25 mouse cellular contexts compared by ENCODE assay signal in the genomic region with DNA sequence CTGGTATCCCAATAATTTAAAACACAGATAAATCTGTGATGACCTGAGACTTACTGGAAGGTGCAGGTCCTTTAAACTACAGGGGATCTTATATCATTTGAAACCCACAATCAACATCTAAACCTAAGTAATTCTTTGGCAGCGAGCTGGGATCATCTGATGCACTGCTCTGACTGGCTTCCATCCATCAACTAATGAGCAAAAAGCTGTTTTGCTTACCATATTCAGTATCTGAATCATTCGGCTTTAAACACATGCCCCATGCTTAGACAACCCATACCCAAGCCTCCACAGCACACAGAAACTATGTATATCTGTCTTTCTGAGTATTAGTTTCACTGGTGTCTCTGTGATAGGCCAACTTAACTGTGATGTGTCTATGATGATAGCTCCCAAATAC. TPM values are rescaled to one million over a fixed set of nuclear protein-coding genes. Genes with fewer than 3 reads are reported as not detected.
DNase-seq lines count a peak whose midpoint lies in the region; ATAC-seq and TF ChIP-seq lines count a peak whose summit lies in the region.
"Had no signal": no experiment of that assay in that cellular context is flagged by ENCODE, and none has a peak within 500 bp of the region (broad histone marks: within the 10 kb centered on the region; RNA-seq: fewer than 3 reads in every experiment).

No protein-coding gene starts in this region.

- H3K4me1 ChIP-seq in forebrain, embryonic 14.5 days (ENCODE audit: control insufficient read depth, insufficient read depth, low read length) = peaks cover 13% of the 10 kb centered on the region
- H3K4me1 ChIP-seq in forebrain, embryonic 13.5 days = peaks cover 17% of the 10 kb centered on the region; the same call in 1 of the 2 replicates

- H3K36me3 ChIP-seq in forebrain, embryonic 14.5 days (ENCODE audit: control insufficient read depth, insufficient read depth, low read length) = no peaks in the 10 kb centered on the region
- H3K36me3 ChIP-seq in forebrain, embryonic 13.5 days (ENCODE audit: poor library complexity, severe bottlenecking) = no peaks in the 10 kb centered on the region
- H3K36me3 ChIP-seq: embryonic facial prominence, embryonic 12.5 days; embryonic facial prominence, embryonic 15.5 days; hindbrain, embryonic 10.5 days; hindbrain, embryonic 13.5 days; intestine, embryonic 15.5 days had no signal

- ATAC-seq in forebrain, embryonic 14.5 days = no peak
- ATAC-seq in forebrain, embryonic 13.5 days = no peak
- ATAC-seq: hindbrain, embryonic 16.5 days; intestine, embryonic 15.5 days had no signal

- TF ChIP-seq CTCF in layer of hippocampus, adult 2 months (conservative IDR thresholded peaks at IDR 0.05) = no peak

- H3K27me3 ChIP-seq in forebrain, embryonic 14.5 days (replicated peaks; ENCODE audit: control insufficient read depth, insufficient read depth, low read length) = no peaks in the 10 kb centered on the region
- peaks cover 13% of the 10 kb centered on the region for H3K27me3 ChIP-seq in forebrain, embryonic 13.5 days

- intact Hi-C loops in heart, postnatal 25 days (cut with DNase I) = no loop called here

- no peak overlapping the region for H3K4me2 ChIP-seq in forebrain, embryonic 14.5 days (ENCODE audit: low read length)
- H3K4me2 ChIP-seq in forebrain, embryonic 13.5 days = no peak overlapping the region
- H3K4me2 ChIP-seq: embryonic facial prominence, embryonic 12.5 days; embryonic facial prominence, embryonic 15.5 days; heart, embryonic 11.5 days; hindbrain, embryonic 13.5 days; intestine, embryonic 15.5 days had no signal

- H3K4me3 ChIP-seq in forebrain, embryonic 14.5 days (ENCODE audit: low read depth, low read length) = no peak overlapping the region
- no peak overlapping the region for H3K4me3 ChIP-seq in forebrain, embryonic 13.5 days
- peak overlapping the region; percentile 59 for H3K4me3 ChIP-seq in layer of hippocampus, adult 2 months
- H3K4me3 ChIP-seq: embryonic facial prominence, embryonic 12.5 days; embryonic facial prominence, embryonic 15.5 days; gastrocnemius, adult 2 months; hindbrain, embryonic 10.5 days; hindbrain, embryonic 13.5 days; intestine, embryonic 15.5 days had no signal

- WGBS in forebrain, embryonic 14.5 days = 70% methylated on average over 2 of the region's 2 CpGs
- 84% methylated on average over 2 of the region's 2 CpGs for WGBS in forebrain, embryonic 13.5 days

- no peak overlapping the region for H3K9ac ChIP-seq in forebrain, embryonic 14.5 days (ENCODE audit: low read length)
- H3K9ac ChIP-seq in forebrain, embryonic 13.5 days = no peak overlapping the region
- H3K9ac ChIP-seq: embryonic facial prominence, embryonic 12.5 days; embryonic facial prominence, embryonic 15.5 days; hindbrain, embryonic 13.5 days; intestine, embryonic 15.5 days had no signal

- H3K9me3 ChIP-seq in forebrain, embryonic 14.5 days (replicated peaks; ENCODE audit: control insufficient read depth, low read length) = no peaks in the 10 kb centered on the region
- no peaks in the 10 kb centered on the region for H3K9me3 ChIP-seq in forebrain, embryonic 13.5 days (replicated peaks)
- H3K9me3 ChIP-seq: embryonic facial prominence, embryonic 12.5 days; embryonic facial prominence, embryonic 15.5 days; hindbrain, embryonic 10.5 days; hindbrain, embryonic 13.5 days; intestine, embryonic 15.5 days had no signal

- no peak overlapping the region for H3K27ac ChIP-seq in forebrain, embryonic 14.5 days (ENCODE audit: low read depth, low read length)
- no peak overlapping the region for H3K27ac ChIP-seq in forebrain, embryonic 13.5 days
- H3K27ac ChIP-seq in layer of hippocampus, adult 2 months = peak overlapping the region; percentile 89
- H3K27ac ChIP-seq: embryonic facial prominence, embryonic 12.5 days; embryonic facial prominence, embryonic 15.5 days; gastrocnemius, adult 2 months; hindbrain, embryonic 10.5 days; hindbrain, embryonic 13.5 days; intestine, embryonic 15.5 days had no signal

- peak; percentile 46 for DNase-seq in forebrain, embryonic 14.5 days (ENCODE audit: low spot score)
- peak in 1 of 2 experiments; percentile 36 for DNase-seq in layer of hippocampus, adult 2 months (ENCODE audit: low spot score in 2 of 2)
- no peak for DNase-seq in layer of hippocampus, adult 9-10 months (ENCODE audit: low spot score)
- DNase-seq in brain, adult 2 months (ENCODE audit: low read depth, low spot score) = peak; percentile 43
- DNase-seq in heart, postnatal 25 days (ENCODE audit: low spot score) = no peak
- DNase-seq: adrenal gland, adult 2 months; adrenal gland, postnatal 14 days; cerebellum, adult 18-20 months; cerebellum, adult 9-10 months; cerebellum, postnatal 25 days; gastrocnemius, adult 2 months; gastrocnemius, postnatal 14 days; heart, adult 11 months; heart, postnatal 36 days; kidney, adult 11 months had no signal

RNA-seq across cellular contexts. Expression of gene Gpr37, which starts 6.1 kb away (rescaled TPM):
- 1.1 and 1.7 TPM in 2 replicates for polyA plus RNA-seq in forebrain, embryonic 14.5 days (2014; fragmentation: Nextera tagmentation; extraction: Ambion mirVana)
- polyA plus RNA-seq in forebrain, embryonic 13.5 days (2015; fragmentation: Nextera tagmentation; extraction: Ambion mirVana) = 1.5 and 1.8 TPM in 2 replicates
- 10 to 100 TPM; 35.8 to 38.6 TPM for total RNA-seq in layer of hippocampus, adult 2 months (2021)
- under 1 TPM; 0.05 to 0.06 TPM for total RNA-seq in heart, postnatal 25 days (2021)
- total RNA-seq: common myeloid progenitor, adult 5-6 weeks; ES-E14; gastrocnemius, adult 2 months; heart, postnatal 36 days had no signal

Comparison
In these comparisons a context has a peak if more than half of its experiments do, and no peak if none do; other contexts are left out.
1. DNase-seq: peak in forebrain, embryonic 14.5 days (single experiment) and brain, adult 2 months (single experiment); none in layer of hippocampus, adult 9-10 months (single experiment) and heart, postnatal 25 days (single experiment).
2. RNA of gene Gpr37, which starts 6.1 kb away (total RNA-seq): 35.8 to 38.6 TPM in layer of hippocampus, adult 2 months; 0.05 to 0.06 TPM in heart, postnatal 25 days; every median in the first group is over 10 times any median in the second.